Mouse (Mus musculus) brain, embryonic 14.5 days (tissue): ENCODE results near the gene Dhx29. TPM values are rescaled to one million over a fixed set of nuclear protein-coding genes. Genes with fewer than 3 reads are reported as not detected.

Experiments used
- DNase-seq: peaks from one replicate; pipeline ENCODE4 v3.0.0-alpha.2; 2011; ENCODE audit warnings: low read depth
- CTCF ChIP-seq: fragments of 200-500 bp; IDR thresholded peaks from 2 replicates; pipeline ENCODE4 v1.5.1; 2012; ENCODE audit warnings: inconsistent platforms, mild to moderate bottlenecking, moderate library complexity, borderline replicate concordance; ENCODE audit not compliant: insufficient read depth, insufficient read length; ENCODE audit errors: extremely low read depth
- POLR2A ChIP-seq: fragments of 200-500 bp; IDR thresholded peaks from 2 replicates; pipeline ENCODE4 v1.6.1; 2012; ENCODE audit warnings: mild to moderate bottlenecking, inconsistent platforms, borderline replicate concordance; ENCODE audit not compliant: poor library complexity, insufficient read depth, insufficient read length, severe bottlenecking; ENCODE audit errors: extremely low read depth
- polyA plus RNA-seq: library from polyadenylated mRNA; depleted of rRNA; stranded (reverse); fragments of >200 nt; gene quantifications from 2 replicates; pipeline ENCODE4 v1.2.3, GENCODE M21; 2012; rRNA removed

The Dhx29 gene
- 13.7 and 18.9 TPM in 2 replicates for polyA plus RNA-seq

DNA sequence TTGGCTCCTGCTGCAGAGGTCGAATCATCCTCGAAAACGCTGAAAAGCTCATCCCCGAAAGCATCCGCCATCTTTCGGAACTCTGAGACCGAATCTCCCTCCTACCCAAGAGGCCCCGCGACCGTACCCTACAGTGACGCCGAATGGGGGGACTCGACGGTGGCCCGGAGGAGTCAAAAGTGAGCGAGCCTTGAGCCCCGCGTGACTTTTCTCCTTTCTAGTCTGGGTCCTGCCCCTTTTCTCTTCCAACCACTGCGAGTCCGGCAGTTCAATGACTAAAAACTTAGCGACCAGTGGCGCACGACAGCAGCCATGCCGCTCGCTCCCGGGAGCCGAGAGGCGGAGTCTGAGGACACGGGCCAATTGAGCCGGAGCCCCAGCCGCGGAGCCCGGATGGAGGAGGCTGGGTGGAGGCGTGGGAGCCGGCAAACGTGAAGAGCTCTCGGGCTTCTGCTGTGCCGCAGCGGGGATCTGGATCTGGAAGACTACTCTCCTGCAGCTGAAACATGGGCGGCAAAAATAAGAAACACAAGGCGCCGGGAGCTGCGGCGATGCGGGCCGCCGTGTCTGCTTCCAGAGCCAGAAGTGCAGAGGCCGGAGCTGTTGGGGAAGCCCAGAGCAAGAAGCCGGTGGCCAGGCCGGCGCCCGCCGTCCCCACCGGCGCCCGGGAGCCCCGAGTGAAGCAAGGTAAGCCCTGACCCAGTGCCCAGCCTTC is at the start of gene Dhx29, which contains the start of gene Mtrex:
Dhx29 (plus strand) TSS at position 168 of the 715 bp plus-strand sequence.
Mtrex (minus strand) TSS at position 112 of the 715 bp plus-strand sequence.
- DNase-seq: peak; percentile 99
- TF ChIP-seq POLR2A (peak; percentile 12; the same call in 1 of the 2 replicates), CTCF (no peak)

DNA sequence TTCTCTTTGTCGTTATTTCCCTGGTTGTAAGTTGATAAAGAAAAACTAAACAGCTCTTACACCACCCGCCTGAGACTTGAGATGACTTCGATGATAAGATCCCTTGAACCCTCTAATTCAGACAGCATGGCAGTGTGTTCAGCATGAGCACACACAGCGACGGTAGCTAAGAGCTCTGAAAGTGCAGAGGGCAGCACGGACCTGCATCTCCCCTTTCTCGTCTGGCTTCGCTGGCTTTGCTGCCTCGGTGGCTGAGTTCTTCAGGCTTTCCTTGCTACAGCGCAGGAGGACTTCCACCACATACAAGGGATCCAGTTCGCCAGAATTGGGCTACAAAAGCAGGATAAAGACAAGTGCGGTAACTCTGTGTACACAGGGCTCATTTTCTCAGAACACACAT is 40.0 kb upstream of the Dhx29 start:
- no peak for DNase-seq

DNA sequence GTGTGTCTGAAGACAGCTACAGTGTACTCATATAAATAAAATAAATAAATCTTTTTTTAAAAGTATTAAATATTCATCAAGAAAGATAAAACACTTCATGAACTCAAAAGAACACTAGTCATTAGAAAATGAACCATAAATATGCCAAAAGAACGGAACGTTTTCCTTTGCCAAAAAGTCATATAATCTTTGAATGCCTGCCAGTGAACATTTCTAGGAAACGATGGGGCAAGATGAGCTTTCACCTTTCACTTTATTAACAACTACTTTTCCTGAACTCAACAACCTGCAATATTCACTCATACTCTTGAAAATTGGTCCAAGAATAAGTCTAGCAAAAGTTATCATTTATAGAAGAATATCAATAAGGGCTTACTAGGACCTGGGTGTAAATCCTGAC is 25.1 kb upstream of the Dhx29 start:
- no peak for TF ChIP-seq POLR2A
- TF ChIP-seq CTCF: no peak
- DNase-seq: no peak

More for the DNA sequence above, 40.0 kb upstream of the Dhx29 start:
- TF ChIP-seq POLR2A: no peak
- no peak for TF ChIP-seq CTCF

DNA sequence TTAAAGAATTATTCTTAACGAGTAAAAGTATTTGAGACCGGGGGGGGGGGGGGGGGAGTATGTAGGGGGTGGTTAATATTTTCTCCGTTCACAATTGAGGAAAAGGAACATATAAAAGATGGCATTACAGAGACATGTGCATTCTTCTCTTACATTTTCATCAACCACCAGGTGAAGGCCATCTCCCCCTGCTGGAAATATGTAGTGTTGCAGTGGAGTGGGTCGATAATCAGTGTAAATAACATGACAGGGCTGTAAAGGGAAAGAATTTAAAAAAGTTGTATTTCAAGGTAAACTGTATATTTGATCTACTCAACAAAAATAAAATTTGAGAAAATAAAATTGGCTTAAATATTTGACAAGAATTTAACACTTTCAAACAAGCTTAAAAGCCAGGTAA is 17.6 kb upstream of the Dhx29 start:
- TF ChIP-seq POLR2A: no peak
- peak; percentile 72; the same call in 1 of the 2 replicates for TF ChIP-seq CTCF
- peak; percentile 68 for DNase-seq

DNA sequence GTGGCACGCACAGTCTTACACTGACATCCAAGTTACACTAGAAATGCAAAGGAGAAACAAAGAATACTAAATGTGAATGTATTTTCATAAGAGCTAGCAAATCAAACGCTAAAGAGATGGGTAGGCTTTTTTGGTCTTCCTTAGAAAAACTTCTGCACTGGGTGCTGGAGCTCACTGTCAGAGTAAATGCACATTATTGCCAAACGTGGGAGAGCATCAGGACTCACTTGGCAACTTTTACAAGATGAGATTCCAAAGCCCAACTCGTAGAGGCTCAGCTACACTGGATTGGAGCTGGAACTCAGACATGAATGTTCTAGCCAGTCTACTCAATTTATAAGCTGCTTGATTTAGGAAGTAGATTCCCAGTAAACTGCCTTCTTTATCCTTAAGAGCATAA is 16.8 kb upstream of the Dhx29 start:
- DNase-seq: no peak
- TF ChIP-seq POLR2A: no peak
- no peak for TF ChIP-seq CTCF

DNA sequence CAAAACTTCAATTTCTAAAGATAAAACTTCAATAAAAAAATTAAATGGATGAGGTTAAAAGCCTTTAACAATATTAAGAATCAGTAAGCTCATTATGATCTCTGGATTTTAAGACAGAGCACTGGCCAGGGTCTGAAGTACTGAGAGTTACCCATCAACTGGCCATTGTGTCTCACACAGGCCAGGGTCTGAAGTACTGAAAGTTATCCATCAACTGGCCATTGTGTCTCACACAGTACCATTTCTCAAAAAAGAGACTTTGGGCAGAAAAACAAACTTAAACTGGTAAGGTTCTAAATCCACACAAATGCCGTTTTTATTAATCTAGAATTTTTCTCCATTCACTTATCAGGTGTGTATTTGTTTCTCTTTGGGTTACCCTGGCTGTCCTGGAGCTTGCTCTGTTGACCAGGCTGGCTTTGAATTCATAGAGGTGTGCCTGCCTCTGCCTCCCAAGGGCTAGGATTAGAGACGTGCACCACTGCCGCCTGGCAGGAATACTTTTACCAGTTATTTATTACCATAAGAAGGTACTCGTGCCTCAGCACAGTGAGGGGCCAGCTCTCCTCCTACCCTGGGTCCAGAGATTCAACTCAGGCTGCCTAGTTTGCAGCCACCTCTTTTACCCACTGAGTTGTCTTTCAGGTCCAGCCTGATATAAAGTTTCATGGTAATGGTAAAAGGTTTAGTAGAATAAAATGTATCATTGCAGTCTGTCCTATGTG is 8.0 kb upstream of the Dhx29 start:
- TF ChIP-seq POLR2A (no peak), CTCF (no peak)
- no peak for DNase-seq

DNA sequence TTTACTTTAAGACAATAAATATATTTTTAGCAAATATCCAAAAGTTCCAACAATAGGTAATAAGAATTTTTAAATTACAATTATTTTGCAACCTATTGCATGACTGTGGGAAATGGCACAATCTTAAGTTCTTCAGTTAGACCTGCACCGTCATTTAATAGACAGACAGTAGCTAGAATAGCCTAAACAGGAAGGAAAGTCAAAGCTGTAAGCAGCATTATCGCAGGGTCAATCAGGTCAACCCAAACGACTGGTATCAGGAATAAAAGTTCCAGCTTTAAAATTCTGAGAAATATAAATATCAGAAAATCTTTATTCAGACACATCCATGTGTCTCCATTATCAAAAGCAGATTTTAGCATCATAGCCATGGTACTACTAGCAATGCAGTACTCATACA is 6.3 kb upstream of the Dhx29 start:
- DNase-seq: no peak
- TF ChIP-seq CTCF (no peak), POLR2A (no peak)

DNA sequence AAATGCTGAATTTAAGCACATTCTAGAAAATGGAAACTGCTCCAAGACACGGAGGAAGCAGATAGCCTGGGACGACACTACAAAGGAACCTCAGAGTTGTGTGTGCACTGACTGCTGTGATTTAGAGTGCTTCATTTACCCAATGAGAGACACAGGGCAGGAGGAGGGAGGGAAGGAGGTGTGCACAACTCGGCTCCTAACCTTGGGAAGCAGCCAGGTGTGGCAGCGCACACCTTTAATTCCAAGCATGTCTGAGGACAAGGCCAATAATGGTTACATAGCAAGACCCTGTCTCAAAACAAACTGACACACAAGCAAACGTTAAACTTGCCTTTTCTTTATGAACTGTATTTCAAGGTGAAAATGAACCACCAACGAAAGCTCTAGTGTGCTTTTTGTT is 2.0 kb upstream of the Dhx29 start:
- DNase-seq: no peak
- TF ChIP-seq POLR2A: no peak
- TF ChIP-seq CTCF: no peak

DNA sequence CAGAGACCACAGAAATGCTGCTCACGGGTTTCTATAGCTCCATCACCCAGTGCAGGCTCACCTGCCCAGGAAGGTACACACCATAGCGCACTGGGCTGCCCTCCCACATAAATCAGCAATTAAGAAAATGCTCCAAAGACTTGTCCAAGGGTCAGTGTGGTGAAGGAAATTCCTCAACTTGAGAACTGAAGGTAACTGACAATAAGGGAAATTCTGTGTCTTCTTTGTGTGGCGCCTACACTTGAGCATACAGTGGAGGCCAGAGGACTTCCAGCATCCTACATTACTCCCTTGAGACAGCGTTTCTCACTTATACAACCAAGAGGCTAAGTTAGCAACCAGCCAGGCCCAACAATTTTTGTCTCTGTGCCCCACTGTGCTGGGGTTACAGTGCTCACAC is 1.3 kb upstream of the Dhx29 start:
- TF ChIP-seq CTCF (no peak), POLR2A (no peak)
- DNase-seq: no peak

DNA sequence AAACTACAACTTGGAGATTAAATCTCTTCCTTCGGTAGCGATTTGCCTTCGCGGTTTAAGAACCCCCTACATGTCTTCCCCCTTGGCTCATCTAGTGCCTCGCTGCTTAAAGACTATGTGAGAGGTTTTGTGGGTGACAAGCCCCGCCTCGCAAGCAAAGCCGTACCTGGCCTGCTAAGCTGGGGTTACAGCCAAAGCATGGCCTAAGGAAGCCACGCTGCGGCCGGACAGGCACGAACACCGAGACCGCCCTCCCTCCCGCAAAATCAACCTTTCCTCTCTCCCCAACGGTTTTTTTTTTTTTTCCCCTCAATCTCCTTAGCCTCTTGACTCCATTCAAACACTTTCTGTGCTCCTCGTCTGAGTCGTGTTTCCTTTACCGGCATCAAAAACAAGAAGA is 458 bp upstream of the Dhx29 start:
- TF ChIP-seq CTCF (no peak), POLR2A (no peak)
- peak; percentile 56 for DNase-seq

DNA sequence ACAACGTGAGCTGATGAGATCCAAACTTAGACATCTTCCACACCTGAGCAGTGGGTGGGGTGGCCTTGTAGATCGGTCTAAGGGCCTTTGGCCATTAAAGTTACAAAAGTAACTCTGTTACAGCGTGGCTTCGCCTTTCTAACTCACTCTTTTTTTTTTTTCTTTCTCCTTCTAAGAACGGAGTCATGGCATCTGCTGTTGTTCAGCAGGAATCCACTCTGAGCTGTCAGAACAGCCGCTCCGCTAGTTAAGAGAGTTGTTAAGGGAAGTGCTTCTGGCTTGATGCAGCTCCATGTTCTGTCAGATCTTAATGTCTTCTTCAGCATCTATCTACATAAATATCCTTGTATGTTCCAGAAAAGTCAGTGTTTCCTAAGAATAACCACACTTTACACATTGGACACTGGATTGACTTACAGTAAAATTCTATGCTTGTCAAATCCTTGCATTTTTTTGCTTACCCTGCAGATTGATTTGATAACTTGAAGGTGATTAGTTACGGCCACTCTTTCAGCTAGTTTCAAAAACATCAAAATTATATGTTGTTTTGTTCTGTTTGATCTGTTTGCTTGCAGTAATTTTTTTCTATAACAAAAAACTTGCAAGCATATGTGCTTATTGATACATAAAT is 899 bp downstream of the Dhx29 start:
- TF ChIP-seq POLR2A (no peak), CTCF (no peak)
- DNase-seq: peak; percentile 51
